Mouse (Mus musculus) layer of hippocampus, postnatal 36 days (tissue): ENCODE data around the gene Gabrg1. TPM values are rescaled to one million over a fixed set of nuclear protein-coding genes. Genes with fewer than 3 reads are reported as not detected.

Source experiments
- DNase-seq, 2 experiments: peaks; one replicate each; pipeline ENCODE4 v3.0.0; 2022
- total RNA-seq, 2 experiments: library from RNA; stranded (reverse); gene quantifications; 2 replicates each; pipeline ENCODE4 v1.2.3; 2021

The Gabrg1 gene
- 10 to 100 TPM; 13.5 to 14.8 TPM for total RNA-seq

GRCm38 (mm10) chr5:70842192-70843095 lies at the start of gene Gabrg1:
Gene Gabrg1 (minus strand): TSS chr5:70842617.
- peak; percentile 60 for DNase-seq

- DNase-seq, result no peak
Measured at GRCm38 (mm10) chr5:70884026-70884425, 41.6 kb upstream of the Gabrg1 start.

- no peak for DNase-seq
Measured at GRCm38 (mm10) chr5:70870081-70870480, 27.7 kb upstream of the Gabrg1 start.

- peak; percentile 31 to 41 for DNase-seq
Measured at GRCm38 (mm10) chr5:70843096-70843734, 798 bp upstream of the Gabrg1 start.

GRCm38 (mm10) chr5:70818681-70819080 lies 23.7 kb downstream of the Gabrg1 start:
- no peak for DNase-seq

- DNase-seq, result no peak
Measured at GRCm38 (mm10) chr5:70736156-70736555, 106.3 kb downstream of the Gabrg1 start.

- no peak for DNase-seq
Measured at GRCm38 (mm10) chr5:70704361-70704760, 138.1 kb downstream of the Gabrg1 start.
